Mouse (Mus musculus) mammary gland, adult 2 months (tissue): ENCODE results near the gene Tcf21. TPM values are rescaled to one million over a fixed set of nuclear protein-coding genes. Genes with fewer than 3 reads are reported as not detected.

Experiments
- polyA plus RNA-seq: library from polyadenylated mRNA; depleted of rRNA; stranded (reverse); fragments of >200 nt; gene quantifications from 2 replicates; pipeline ENCODE4 v1.2.3, GENCODE M21; 2012; ENCODE audit warnings: low replicate concordance; rRNA removed

The Tcf21 gene
- 0.14 TPM in 1 of 2 replicates, not detected in the other for polyA plus RNA-seq

GRCm38 (mm10) chr10:22819871-22820590, at the start of gene Tcf21:
TSS of gene Tcf21 (minus strand) at chr10:22820174.

Other genes starting within 250 kb of the Tcf21 start
- gene Slc2a12, start 175.2 kb downstream of the Tcf21 start, polyA plus RNA-seq: 0.98 and 4.3 TPM in 2 replicates
- 18.6 and 30.3 TPM in 2 replicates for gene Tbpl1, start 88.2 kb downstream of the Tcf21 start, polyA plus RNA-seq